Mouse (Mus musculus) frontal cortex, postnatal 10 days (tissue): ENCODE data around the gene Cdkal1.

ENCODE experiments used
- DNase-seq, 2 experiments: peaks; one replicate each; pipeline ENCODE4 v3.0.0; 2022; ENCODE audit warnings: low spot score in 2 of 2, mixed read lengths in 1 of 2

Cdkal1 gene

DNA sequence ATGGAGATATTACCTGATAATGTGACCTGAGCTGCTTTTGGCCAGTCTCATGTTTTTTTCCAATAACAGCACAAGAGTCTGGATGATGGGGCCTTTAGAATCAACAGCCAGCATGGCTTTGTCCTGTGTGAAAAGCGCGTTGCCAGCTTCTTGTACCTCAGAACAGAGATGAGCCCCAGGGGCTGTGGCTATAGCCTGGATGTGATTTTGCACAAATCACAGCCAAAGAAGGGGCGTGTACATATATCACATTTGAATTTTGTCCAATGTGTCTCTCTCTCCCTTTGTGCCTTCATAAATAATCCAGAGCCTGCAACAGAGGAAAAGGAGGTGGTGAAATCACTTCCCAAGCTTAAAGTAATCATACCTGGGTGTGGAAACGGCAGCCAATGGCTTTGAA is 660.5 kb downstream of the Cdkal1 start:
- no peak for DNase-seq

- DNase-seq: no peak
Observed at GRCm38 (mm10) chr13:29192697-29193096, 662.8 kb downstream of the Cdkal1 start.

- DNase-seq: no peak
Observed at GRCm38 (mm10) chr13:29190548-29190947, 664.9 kb downstream of the Cdkal1 start.

- no peak for DNase-seq
Observed at GRCm38 (mm10) chr13:29186748-29187147, 668.7 kb downstream of the Cdkal1 start.

DNA sequence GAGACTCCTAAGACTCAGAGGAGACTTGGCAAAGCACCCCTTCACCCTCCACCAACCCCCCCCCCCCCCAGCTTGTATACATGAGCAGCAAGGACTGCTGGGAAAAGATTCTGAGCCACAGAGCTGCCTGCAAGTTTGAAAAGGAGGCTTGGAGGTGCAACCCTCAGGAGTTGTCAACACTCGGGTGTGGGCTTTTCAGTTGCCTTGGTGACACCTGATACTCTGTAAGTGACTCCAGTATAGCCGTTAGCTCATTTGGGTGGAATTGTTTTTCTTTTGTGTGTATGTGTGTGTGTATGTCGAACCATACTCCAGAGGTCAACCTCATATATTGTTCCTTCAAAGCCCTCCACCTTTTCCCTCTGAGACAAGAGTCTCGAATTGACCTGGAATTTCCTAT is 669.9 kb downstream of the Cdkal1 start:
- DNase-seq: no peak

DNA sequence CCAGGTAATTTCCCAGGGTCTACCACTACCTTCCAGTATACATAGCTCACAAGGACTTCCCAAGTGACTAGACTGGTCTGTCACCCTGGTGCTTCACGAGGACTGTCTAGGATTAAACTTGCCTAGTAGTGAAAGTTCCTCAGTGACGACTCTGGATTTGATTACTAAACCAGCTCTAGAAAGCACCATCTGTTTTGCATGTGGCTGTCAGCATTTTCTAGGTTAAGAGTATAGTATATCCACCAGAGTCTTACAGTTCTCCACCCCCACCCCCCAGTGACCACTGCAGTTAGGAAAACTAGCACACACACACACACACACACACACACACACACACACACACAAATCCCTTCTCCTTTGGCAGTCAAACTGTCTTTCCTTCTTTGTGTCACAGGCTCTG is 670.9 kb downstream of the Cdkal1 start:
- DNase-seq: no peak

DNA sequence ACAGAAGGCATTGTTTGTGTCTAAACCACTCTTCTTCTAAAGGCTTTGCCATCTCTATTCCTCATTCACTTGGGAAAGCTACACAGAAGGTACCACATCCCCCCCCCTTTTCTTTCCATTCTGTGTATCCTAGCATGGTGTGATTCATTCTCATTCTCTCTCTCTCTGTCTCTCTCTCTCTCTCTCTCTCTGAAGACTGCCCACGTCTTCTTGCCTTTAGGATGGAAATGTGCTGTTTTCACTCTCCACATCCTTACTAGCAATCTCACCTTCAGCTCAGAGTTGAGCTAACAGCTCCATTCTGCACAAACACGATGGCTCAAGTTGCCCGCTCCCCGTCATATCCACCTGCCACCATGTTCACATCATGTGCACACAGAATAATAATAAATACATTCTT is 675.6 kb downstream of the Cdkal1 start:
- no peak for DNase-seq

DNA sequence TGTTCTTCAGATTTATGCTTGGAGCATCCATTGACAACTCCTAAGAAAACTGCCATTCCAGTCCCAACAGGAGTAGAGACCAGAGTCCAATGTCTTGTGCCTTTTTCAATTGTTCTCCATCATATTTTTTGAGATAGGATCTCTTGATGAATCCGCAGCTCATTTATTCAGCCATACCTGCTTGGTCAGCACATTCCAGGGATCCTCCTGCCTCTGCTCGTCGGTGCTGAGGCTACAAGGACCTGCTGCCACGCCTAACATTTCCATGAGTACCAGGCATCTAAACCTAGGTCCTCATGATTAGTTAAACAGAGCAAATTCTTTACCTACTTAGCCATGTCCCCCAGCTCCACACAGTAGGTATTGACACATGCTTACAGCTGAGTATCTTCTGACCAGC is 676.2 kb downstream of the Cdkal1 start:
- DNase-seq: no peak

- no peak for DNase-seq
Observed at GRCm38 (mm10) chr13:29177889-29178486, 677.5 kb downstream of the Cdkal1 start.

DNA sequence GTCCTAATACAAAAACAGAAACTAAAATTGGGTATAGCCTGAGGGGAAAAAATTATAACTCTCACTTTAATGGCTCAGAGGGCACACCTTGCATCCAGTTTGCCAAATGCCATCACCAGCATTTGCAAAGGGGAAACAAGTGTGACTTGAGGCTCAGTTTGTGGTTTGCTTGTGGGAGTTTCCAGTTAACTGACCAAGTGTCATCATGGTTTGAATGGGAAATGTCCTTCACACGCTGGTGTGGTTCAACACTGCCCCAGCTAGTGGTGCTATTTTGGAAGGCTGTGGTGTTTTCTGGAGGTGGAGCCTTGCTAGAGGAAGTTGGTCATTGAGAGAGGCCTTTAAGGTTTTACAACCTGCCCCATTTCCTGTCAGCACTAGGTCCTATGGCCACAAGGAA is 686.1 kb downstream of the Cdkal1 start:
- DNase-seq: no peak

DNA sequence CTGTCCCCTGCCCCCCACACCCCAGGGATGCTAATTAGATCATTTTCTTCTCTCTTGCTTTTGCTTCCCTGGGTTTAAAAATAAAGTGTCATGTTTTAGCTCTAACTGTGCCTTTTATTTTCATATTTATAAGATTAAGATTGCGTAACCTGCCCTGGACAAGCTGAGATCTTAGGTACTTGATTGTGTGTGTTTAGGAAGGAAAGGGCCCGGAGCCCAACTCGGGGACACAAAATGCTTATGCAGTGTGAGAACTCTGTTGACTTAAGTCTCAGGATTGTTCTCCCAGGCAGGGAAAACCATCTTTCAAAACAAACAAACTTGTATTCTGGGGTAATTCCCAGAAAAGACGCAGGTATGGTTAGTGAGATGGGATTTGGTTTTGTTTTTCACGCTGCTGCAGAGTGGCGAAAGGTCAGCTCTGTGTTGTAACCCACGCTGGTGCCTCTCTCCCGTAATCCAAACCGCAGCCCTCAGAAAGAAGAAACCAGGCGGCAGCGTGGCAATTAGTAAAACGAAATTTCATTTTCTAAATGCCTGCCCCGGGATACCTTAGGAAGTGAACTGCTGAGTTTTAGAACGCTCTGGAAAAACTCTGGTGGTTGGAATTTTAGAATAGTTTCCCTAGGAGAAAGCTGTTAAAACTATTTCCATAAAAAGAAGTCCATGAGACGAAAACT is 690.5 kb downstream of the Cdkal1 start:
- no peak for DNase-seq

DNA sequence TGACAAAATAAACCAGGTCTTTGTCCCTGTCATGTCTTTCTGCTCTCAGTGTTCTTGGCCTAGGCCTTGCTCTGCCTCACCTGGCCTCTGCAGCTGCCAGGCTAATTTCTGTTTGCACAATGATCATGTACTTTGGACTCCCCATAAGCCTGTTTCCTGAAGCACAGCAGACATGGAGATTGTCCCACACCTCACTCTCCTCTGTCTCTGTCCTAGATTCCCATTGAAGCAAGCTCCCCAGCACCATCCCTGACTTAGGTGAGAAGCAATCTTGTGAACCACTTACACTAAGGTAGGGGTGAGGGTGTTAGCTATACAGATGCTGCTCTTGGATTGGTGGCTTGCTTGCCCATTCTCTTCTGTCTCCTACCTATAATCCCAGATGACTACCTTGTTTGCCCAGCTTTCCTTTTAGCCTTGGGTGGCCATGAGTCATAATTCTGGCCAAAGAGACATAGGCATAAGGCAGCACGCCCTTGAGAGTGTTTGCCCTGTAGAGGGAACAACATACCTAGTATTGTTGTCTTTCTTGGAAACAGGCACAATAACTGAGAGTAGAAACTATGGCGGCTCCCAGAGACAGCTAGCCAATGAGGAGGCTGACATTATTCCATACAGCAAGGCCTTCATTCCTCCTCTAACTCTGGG is 692.5 kb downstream of the Cdkal1 start:
- no peak for DNase-seq

- no peak for DNase-seq
Observed at GRCm38 (mm10) chr13:29162444-29162843, 693.0 kb downstream of the Cdkal1 start.

DNA sequence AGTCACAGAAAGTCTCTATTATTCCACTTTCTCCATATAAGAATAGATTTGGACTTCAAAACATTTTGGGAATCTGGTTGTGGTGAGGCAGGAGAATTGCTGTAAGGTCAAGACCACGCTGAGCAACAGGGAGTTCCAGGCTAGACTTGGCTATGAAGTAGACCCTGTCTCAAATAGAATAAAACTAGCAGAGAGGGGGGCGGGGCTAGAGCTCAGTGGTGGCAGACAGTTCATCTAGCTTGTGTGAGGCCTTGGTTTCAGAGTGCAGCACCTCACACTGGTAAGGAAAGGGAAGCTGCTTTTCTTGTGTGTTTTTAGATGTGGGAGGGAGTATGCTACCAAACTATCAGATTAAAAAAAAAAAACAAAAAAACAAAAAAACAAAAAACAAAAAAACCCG is 694.0 kb downstream of the Cdkal1 start:
- DNase-seq: no peak

DNA sequence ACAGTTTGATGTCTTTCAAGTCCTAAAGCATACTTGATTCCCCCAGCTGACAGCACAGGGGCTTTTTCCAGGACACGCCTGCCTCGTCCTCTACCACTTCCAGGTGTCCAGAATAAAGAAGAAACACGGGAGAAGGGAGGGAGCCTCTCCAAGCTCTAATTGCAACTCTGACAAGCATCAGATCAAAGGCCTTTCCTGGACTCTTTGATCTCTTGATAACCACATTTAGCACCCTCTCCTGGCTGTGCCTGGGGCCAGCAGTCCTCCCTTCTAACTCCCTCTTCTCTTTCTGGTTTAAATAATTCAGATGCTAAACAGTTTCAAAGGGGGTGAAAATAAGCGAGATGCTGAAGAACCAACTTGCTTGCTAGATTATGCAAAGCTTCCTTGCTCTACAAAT is 698.8 kb downstream of the Cdkal1 start:
- no peak for DNase-seq

GRCm38 (mm10) chr13:29155297-29155696 is 700.2 kb downstream of the Cdkal1 start:
- DNase-seq: no peak

- no peak for DNase-seq
Observed at GRCm38 (mm10) chr13:29150120-29150519, 705.4 kb downstream of the Cdkal1 start.

DNA sequence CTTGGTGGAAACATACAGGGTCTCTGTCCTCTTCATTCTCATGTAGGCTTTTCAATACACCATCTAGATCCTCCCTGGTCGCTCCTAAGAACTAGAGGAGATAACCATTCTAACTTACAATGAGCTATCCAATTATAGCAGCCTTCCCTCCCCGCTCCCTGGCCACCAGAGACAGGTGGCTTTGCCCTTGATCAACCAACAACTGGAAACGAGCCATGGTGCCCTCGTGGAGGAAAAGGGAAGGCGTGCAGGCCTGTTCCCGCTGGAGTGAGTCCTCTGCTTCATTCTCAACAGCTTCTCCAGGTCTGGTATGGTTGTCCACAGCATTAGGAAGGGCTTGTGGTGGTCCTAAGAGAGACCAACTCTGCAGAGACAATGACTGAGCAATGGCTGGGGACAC is 706.1 kb downstream of the Cdkal1 start:
- DNase-seq: no peak

GRCm38 (mm10) chr13:29148616-29149015 is 706.9 kb downstream of the Cdkal1 start:
- no peak for DNase-seq
